Mouse (Mus musculus) heart, adult 2 months (tissue): ENCODE results near the gene Ahcyl2. TPM values are rescaled to one million over a fixed set of nuclear protein-coding genes. Genes with fewer than 3 reads are reported as not detected.
A peak's percentile ranks its signal among the peaks of the same experiment; 100 is the strongest.

Experiments
- DNase-seq, 2 experiments: peaks; one replicate each; pipeline ENCODE4 v3.0.0; 2021
- H3K27ac ChIP-seq: fragments of 200-600 bp; 2 replicates; pipeline ENCODE4 v1.8.1; 2022
- H3K27me3 ChIP-seq: fragments of 200-500 bp; 2 replicates; pipeline ENCODE4 v1.6.1; 2012; ENCODE audit warnings: mild to moderate bottlenecking, low read length, inconsistent platforms, mixed read lengths; ENCODE audit not compliant: control insufficient read depth, insufficient read depth
- H3K36me3 ChIP-seq: fragments of 200-500 bp; 2 replicates; pipeline ENCODE4 v1.6.1; 2012; ENCODE audit warnings: low read length, inconsistent platforms; ENCODE audit not compliant: control insufficient read depth, insufficient read depth
- H3K4me1 ChIP-seq: fragments of 200-500 bp; 2 replicates; pipeline ENCODE4 v1.6.1; 2011; ENCODE audit warnings: low read length; ENCODE audit not compliant: control insufficient read depth, insufficient read depth
- H3K4me3 ChIP-seq: fragments of 200-600 bp; 2 replicates; pipeline ENCODE4 v1.8.1; 2022
- H3K79me2 ChIP-seq: fragments of 200-500 bp; replicated peaks from 2 replicates; pipeline ENCODE4 v1.6.1; 2012; ENCODE audit warnings: mild to moderate bottlenecking, inconsistent platforms, low read length, moderate library complexity, mixed read lengths; ENCODE audit not compliant: control insufficient read depth, insufficient read depth
- H3K9ac ChIP-seq: fragments of 200-500 bp; 2 replicates; pipeline ENCODE4 v1.6.1; 2012; ENCODE audit warnings: low read depth, mild to moderate bottlenecking, control low read depth, inconsistent platforms, low read length, mixed read lengths
- CTCF ChIP-seq: fragments of 200-600 bp; IDR thresholded peaks from 2 replicates; pipeline ENCODE4 v1.8.1; 2022; ENCODE audit warnings: antibody characterized with exemption, mild to moderate bottlenecking, moderate library complexity
- EP300 ChIP-seq: fragments of 200-500 bp; IDR thresholded peaks from 2 replicates; pipeline ENCODE4 v1.6.1; 2011; ENCODE audit warnings: low read depth, low read length, control low read depth; ENCODE audit not compliant: insufficient read depth
- POLR2A ChIP-seq: fragments of 200-500 bp; IDR thresholded peaks from 2 replicates; pipeline ENCODE4 v1.6.1; 2011; ENCODE audit warnings: mild to moderate bottlenecking, low read depth, low read length, control low read depth; ENCODE audit not compliant: insufficient read depth
- WGBS: fragments of 180-500 bp; shearing (Covaris S2); methylation state at CpG from one replicate; pipeline ENCODE4 v1.1.7; 2018; 5-methylcytosine and 5-hydroxymethylcytosine counted together
- intact Hi-C: fragments of 180-260 bp; cut with DNase I; formaldehyde crosslinking; loops from one replicate; pipeline ENCODE4 v1.15.1; 2025
- polyA plus RNA-seq: library from polyadenylated mRNA; depleted of rRNA; stranded (reverse); fragments of >200 nt; gene quantifications from 2 replicates; pipeline ENCODE4 v1.2.3, GENCODE M21; 2012
- total RNA-seq, 2 experiments: library from RNA; stranded (reverse); gene quantifications; 2 replicates each; pipeline ENCODE4 v1.2.3; 2021

Ahcyl2 gene
- total and polyA plus RNA-seq, 3 experiments = 10.5 to 15.6 (median 14.7) TPM

DNA sequence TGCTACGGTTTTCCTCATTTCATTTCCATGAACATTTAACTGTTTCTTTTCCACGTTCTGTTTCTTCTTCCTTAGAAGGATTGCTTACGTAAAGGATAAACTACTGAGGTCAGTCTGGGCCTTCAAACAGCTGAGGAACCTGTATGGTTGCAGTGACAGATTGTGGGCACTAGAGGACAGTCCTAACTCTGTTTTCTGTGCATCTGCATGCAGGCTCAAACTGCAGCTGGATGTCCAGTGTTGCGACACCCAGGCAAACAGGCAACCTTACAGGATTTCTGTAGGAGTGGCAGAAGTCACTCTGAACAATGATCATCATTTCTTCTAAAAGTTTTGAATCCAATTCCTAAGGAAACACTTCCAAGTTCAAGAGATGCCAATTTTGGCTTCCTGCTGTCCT lies 5.3 kb upstream of the Ahcyl2 start:
- peak in 1 of 2 experiments; percentile 18 for DNase-seq

GRCm38 (mm10) chr6:29766874-29767273 lies 937 bp upstream of the Ahcyl2 start:
- H3K79me2 ChIP-seq = no peaks in the 10 kb centered on the region
- WGBS = 90% methylated on average over 2 of the region's 2 CpGs
- intact Hi-C loops = loop anchor here (2.0 to 10.0 kb wide), 2 partner anchors 278 to 312 kb away; partner anchors contain the start of gene Nrf1
- H3K9ac ChIP-seq = no peak overlapping the region
- H3K4me1 ChIP-seq = peaks cover 2% of the 10 kb centered on the region
- no peaks in the 10 kb centered on the region for H3K27me3 ChIP-seq
- no peaks in the 10 kb centered on the region for H3K36me3 ChIP-seq
- TF ChIP-seq POLR2A = no peak
- no peak for TF ChIP-seq EP300
- no peak for TF ChIP-seq CTCF
- no peak overlapping the region for H3K4me3 ChIP-seq
- no peak for DNase-seq
- H3K27ac ChIP-seq = no peak overlapping the region

More for the DNA sequence above, 5.3 kb upstream of the Ahcyl2 start:
- Histone ChIP-seq H3K4me3 (no peak overlapping the region), H3K4me1 (no peaks in the 10 kb centered on the region), H3K9ac (no peak overlapping the region), H3K79me2 (no peaks in the 10 kb centered on the region), H3K27ac (no peak overlapping the region), H3K27me3 (no peaks in the 10 kb centered on the region), H3K36me3 (no peaks in the 10 kb centered on the region)
- TF ChIP-seq CTCF = peak; percentile 69
- TF ChIP-seq EP300 = no peak
- WGBS = 68% methylated on average over 4 of the region's 4 CpGs
- intact Hi-C loops = loop anchor here (10.0 kb wide), 1 partner anchor 282 kb away; the partner anchor contains the start of gene Nrf1

DNA sequence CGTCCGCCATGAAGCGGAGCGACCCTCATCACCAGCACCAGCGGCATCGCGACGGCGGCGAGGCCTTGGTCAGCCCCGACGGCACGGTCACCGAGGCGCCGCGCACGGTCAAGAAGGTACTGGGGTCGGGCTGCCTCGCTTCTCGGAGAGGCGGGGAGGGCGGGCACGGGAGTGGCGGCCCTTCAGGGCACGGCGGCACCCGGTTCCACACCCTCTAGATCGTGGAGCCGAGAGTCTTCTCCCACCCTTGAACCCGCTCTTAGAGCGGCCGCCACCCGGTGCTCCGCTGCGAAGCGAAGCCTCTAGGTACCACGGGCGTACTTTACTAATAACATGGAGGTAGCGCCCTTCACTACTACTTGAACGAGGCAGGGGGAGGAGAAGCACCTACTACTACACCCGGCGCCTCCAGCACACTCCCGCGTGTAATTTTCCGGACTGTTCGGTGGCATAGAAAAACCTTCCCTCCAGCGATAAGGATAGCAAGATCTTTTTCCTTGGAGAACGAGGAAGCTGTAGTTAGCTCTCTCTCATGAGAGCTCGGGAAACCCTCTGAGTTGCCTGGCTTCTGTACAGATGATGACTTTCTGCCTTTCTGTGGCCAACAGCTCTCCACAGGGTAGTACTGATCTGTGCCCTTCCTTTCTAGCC lies 1.1 kb downstream of the Ahcyl2 start:
- DNase-seq = no peak
- Histone ChIP-seq H3K79me2 (no peaks in the 10 kb centered on the region), H3K4me1 (peaks cover 2% of the 10 kb centered on the region), H3K36me3 (no peaks in the 10 kb centered on the region), H3K9ac (peak overlapping the region; percentile 75), H3K27me3 (no peaks in the 10 kb centered on the region), H3K27ac (peak overlapping the region; percentile 62), H3K4me3 (peak overlapping the region; percentile 95)
- intact Hi-C loops = loop anchor here (10.0 kb wide), 1 partner anchor 276 kb away; the partner anchor contains the start of gene Nrf1
- TF ChIP-seq POLR2A = no peak
- no peak for TF ChIP-seq EP300
- no peak for TF ChIP-seq CTCF
- under 1% methylated on average over 46 of the region's 50 CpGs for WGBS

- peaks cover 2% of the 10 kb centered on the region for H3K4me1 ChIP-seq
- no peak overlapping the region for H3K9ac ChIP-seq
- intact Hi-C loops = loop anchor here (5.0 kb wide), 1 partner anchor 42 kb away; no protein-coding TSS in a partner anchor
- DNase-seq = no peak
- no peaks in the 10 kb centered on the region for H3K36me3 ChIP-seq
- no peaks in the 10 kb centered on the region for H3K79me2 ChIP-seq
- 63% methylated on average over 2 of the region's 2 CpGs for WGBS
- H3K4me3 ChIP-seq = no peak overlapping the region
- H3K27ac ChIP-seq = no peak overlapping the region
- TF ChIP-seq EP300 (no peak), POLR2A (no peak), CTCF (no peak)
- no peaks in the 10 kb centered on the region for H3K27me3 ChIP-seq
These were observed 3.0 kb downstream of the Ahcyl2 start for GRCm38 (mm10) chr6:29770672-29771321.

DNA sequence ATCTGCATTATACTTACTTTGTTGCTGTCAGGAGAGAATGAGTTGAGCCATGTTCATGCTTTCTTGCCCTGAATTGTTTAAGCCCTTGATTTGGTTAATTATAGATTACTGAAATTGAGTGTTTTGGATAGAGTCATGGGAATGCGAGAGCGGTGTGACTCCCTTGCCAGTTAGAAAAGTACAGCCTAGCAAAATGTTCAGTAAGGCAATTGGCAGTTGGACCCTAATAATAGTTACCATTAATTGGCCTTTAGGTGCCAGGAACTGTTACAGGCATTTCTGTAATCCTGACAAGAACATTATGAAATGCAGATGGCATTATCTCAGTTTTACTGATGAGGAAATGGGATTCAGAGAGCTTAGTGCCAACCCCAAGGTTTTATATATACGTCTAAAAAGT lies 4.4 kb downstream of the Ahcyl2 start:
- Histone ChIP-seq H3K79me2 (no peaks in the 10 kb centered on the region), H3K4me1 (peaks cover 2% of the 10 kb centered on the region), H3K27me3 (no peaks in the 10 kb centered on the region), H3K9ac (no peak overlapping the region), H3K27ac (no peak overlapping the region), H3K36me3 (no peaks in the 10 kb centered on the region), H3K4me3 (no peak overlapping the region)
- TF ChIP-seq EP300 (no peak), POLR2A (no peak), CTCF (no peak)
- intact Hi-C loops = loop anchor here (5.0 kb wide), 1 partner anchor 40 kb away; no protein-coding TSS in a partner anchor
- DNase-seq = no peak
- 93% methylated on average over 3 of the region's 3 CpGs for WGBS

GRCm38 (mm10) chr6:29774161-29774560 lies 6.3 kb downstream of the Ahcyl2 start:
- Histone ChIP-seq H3K27ac (no peak overlapping the region), H3K9ac (no peak overlapping the region), H3K79me2 (no peaks in the 10 kb centered on the region), H3K36me3 (no peaks in the 10 kb centered on the region), H3K27me3 (no peaks in the 10 kb centered on the region), H3K4me3 (no peak overlapping the region), H3K4me1 (peaks cover 2% of the 10 kb centered on the region)
- WGBS = 68% methylated on average over 1 of the region's 1 CpGs
- DNase-seq = no peak
- intact Hi-C loops = loop anchor here (5.0 kb wide), 1 partner anchor 38 kb away; no protein-coding TSS in a partner anchor
- TF ChIP-seq CTCF (no peak), EP300 (no peak), POLR2A (no peak)
